Mouse (Mus musculus) 3134 (cell line): ENCODE data around the gene Hoxb9.
A peak's percentile ranks its signal among the peaks of the same experiment; 100 is the strongest.

ENCODE experiments used
- DNase-seq: peaks from one replicate; pipeline ENCODE4 v3.0.0-alpha.2; 2011; ENCODE audit warnings: low spot score; ENCODE audit not compliant: insufficient read length; ENCODE audit errors: extremely low read depth

The Hoxb9 gene

GRCm38 (mm10) chr11:96297428-96297827 lies 26.2 kb downstream of the Hoxb9 start:
- DNase-seq: no peak

- DNase-seq: no peak
Observed at GRCm38 (mm10) chr11:96297968-96298635, 26.8 kb downstream of the Hoxb9 start.

- peak; percentile 73 for DNase-seq
Observed at GRCm38 (mm10) chr11:96298895-96299667, 27.8 kb downstream of the Hoxb9 start.

GRCm38 (mm10) chr11:96299781-96300180 lies 28.5 kb downstream of the Hoxb9 start:
- DNase-seq: no peak

GRCm38 (mm10) chr11:96300354-96301063 lies 29.3 kb downstream of the Hoxb9 start:
- DNase-seq: no peak

- DNase-seq: no peak
Observed at GRCm38 (mm10) chr11:96301064-96301431, 29.8 kb downstream of the Hoxb9 start.

- no peak for DNase-seq
Observed at GRCm38 (mm10) chr11:96301837-96302236, 30.6 kb downstream of the Hoxb9 start.

GRCm38 (mm10) chr11:96302381-96303150 lies 31.3 kb downstream of the Hoxb9 start:
- no peak for DNase-seq

GRCm38 (mm10) chr11:96303151-96304099 lies 32.2 kb downstream of the Hoxb9 start, which contains the start of gene Hoxb5:
TSS of gene Hoxb5 (plus strand) at chr11:96303336.
- peak; percentile 61 for DNase-seq

- DNase-seq: no peak
Observed at GRCm38 (mm10) chr11:96304381-96305195, 33.3 kb downstream of the Hoxb9 start.

GRCm38 (mm10) chr11:96305505-96306182 lies 34.4 kb downstream of the Hoxb9 start:
- DNase-seq: no peak

GRCm38 (mm10) chr11:96306183-96306907 lies 35.1 kb downstream of the Hoxb9 start:
- no peak for DNase-seq

- no peak for DNase-seq
Observed at GRCm38 (mm10) chr11:96306908-96307269, 35.6 kb downstream of the Hoxb9 start.

- no peak for DNase-seq
Observed at GRCm38 (mm10) chr11:96308763-96309162, 37.5 kb downstream of the Hoxb9 start.

GRCm38 (mm10) chr11:96309288-96309687 lies 38.0 kb downstream of the Hoxb9 start:
- DNase-seq: no peak

- DNase-seq: no peak
Observed at GRCm38 (mm10) chr11:96310183-96310938, 39.1 kb downstream of the Hoxb9 start.

- no peak for DNase-seq
Observed at GRCm38 (mm10) chr11:96311097-96311496, 39.8 kb downstream of the Hoxb9 start.
